8 mouse cellular contexts compared by ENCODE assay signal in the genomic region with DNA sequence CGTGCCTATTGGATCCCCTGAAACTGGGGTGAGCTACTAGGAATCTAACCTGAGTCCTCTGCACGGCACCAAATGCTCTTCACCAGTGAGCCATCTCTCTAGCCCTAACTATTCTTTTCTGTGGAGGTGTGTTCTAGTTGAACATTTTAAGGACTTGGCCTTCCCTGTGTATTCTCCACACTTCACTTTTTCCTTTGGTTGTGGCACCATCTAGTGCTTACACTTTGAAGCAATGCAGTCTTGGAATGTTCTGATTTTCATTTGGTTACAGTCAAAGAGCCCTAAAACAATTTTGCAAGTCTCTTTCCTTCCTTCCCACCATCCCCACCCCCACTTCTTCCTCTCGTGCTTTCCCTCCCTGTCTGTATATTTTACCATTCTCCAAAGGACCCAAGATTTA. TPM values are rescaled to one million over a fixed set of nuclear protein-coding genes. Genes with fewer than 3 reads are reported as not detected.
DNase-seq lines count a peak whose midpoint lies in the region; ATAC-seq and TF ChIP-seq lines count a peak whose summit lies in the region.
"Had no signal": no experiment of that assay in that cellular context is flagged by ENCODE, and none has a peak within 500 bp of the region (broad histone marks: within the 10 kb centered on the region; RNA-seq: fewer than 3 reads in every experiment).

No protein-coding gene starts in this region.

- ATAC-seq in hindbrain, embryonic 11.5 days (ENCODE audit: low FRiP score): no peak
- no peak for ATAC-seq in hindbrain, embryonic 12.5 days (ENCODE audit: low FRiP score)
- no peak for ATAC-seq in Patski
- ATAC-seq in neutrophil, adult 5-6 weeks (ENCODE audit: extremely low read depth, insufficient number of reproducible peaks, low FRiP score, poor library complexity, severe bottlenecking): peak; percentile 30; the same call in 1 of the 2 replicates

- POLR2A ChIA-PET in Patski (lab: Charles Lee): no interaction called here

- H3K4me3 ChIP-seq in hindbrain, embryonic 11.5 days (ENCODE audit: low read depth, low read length): no peak overlapping the region
- no peak overlapping the region for H3K4me3 ChIP-seq in hindbrain, embryonic 12.5 days

- no peaks in the 10 kb centered on the region for H3K36me3 ChIP-seq in hindbrain, embryonic 11.5 days (ENCODE audit: control insufficient read depth, insufficient read depth, low read length)
- no peaks in the 10 kb centered on the region for H3K36me3 ChIP-seq in hindbrain, embryonic 12.5 days

- intact Hi-C loops in heart, postnatal 14 days (cut with DNase I): loop anchor here (2.0 to 5.0 kb wide), 2 partner anchors 229 to 247 kb away; no protein-coding TSS in a partner anchor

- in situ Hi-C loops in Patski (cut with MboI; ENCODE audit: low pct_unique_long_range_greater_than_20kb): loop anchor here (25.0 kb wide), 1 partner anchor 281 kb away; no protein-coding TSS in a partner anchor

- no peaks in the 10 kb centered on the region for H3K9me3 ChIP-seq in hindbrain, embryonic 11.5 days (ENCODE audit: control insufficient read depth, low read length)
- H3K9me3 ChIP-seq in hindbrain, embryonic 12.5 days (replicated peaks): no peaks in the 10 kb centered on the region

- peak; percentile 15 for DNase-seq in hindbrain, embryonic 11.5 days (ENCODE audit: low spot score)
- DNase-seq in 3T3-L1 (ENCODE audit: low read depth, low spot score): peak; percentile 69
- DNase-seq in Patski (ENCODE audit: low read depth, low spot score): no peak
- DNase-seq in heart, postnatal 14 days: peak; percentile 10 to 59
- no peak for DNase-seq in ovary, postnatal 36 days (ENCODE audit: low spot score)

- H3K4me1 ChIP-seq in hindbrain, embryonic 11.5 days (replicated peaks; ENCODE audit: control insufficient read depth, insufficient read depth, low read length): no peaks in the 10 kb centered on the region; the same call in 1 of the 2 replicates
- peaks cover 28% of the 10 kb centered on the region for H3K4me1 ChIP-seq in hindbrain, embryonic 12.5 days

- no peak overlapping the region for H3K4me2 ChIP-seq in hindbrain, embryonic 11.5 days (replicated peaks; ENCODE audit: low read depth, low read length)
- no peak overlapping the region for H3K4me2 ChIP-seq in hindbrain, embryonic 12.5 days (replicated peaks)

- no peak overlapping the region for H3K9ac ChIP-seq in hindbrain, embryonic 11.5 days (ENCODE audit: low read depth, low read length)
- H3K9ac ChIP-seq in hindbrain, embryonic 12.5 days: no peak overlapping the region

- no peaks in the 10 kb centered on the region for H3K27me3 ChIP-seq in hindbrain, embryonic 11.5 days (ENCODE audit: control insufficient read depth, insufficient read depth, low read length)
- H3K27me3 ChIP-seq in hindbrain, embryonic 12.5 days: no peaks in the 10 kb centered on the region
- no peaks in the 10 kb centered on the region for H3K27me3 ChIP-seq in Patski

- 91% methylated on average over 3 of the region's 3 CpGs for WGBS in hindbrain, embryonic 11.5 days
- 87% methylated on average over 3 of the region's 3 CpGs for WGBS in hindbrain, embryonic 12.5 days

- no peak overlapping the region for H3K27ac ChIP-seq in hindbrain, embryonic 11.5 days (ENCODE audit: low read depth, low read length)
- H3K27ac ChIP-seq in hindbrain, embryonic 12.5 days: no peak overlapping the region
- H3K27ac ChIP-seq: macrophage had no signal

- CTCF ChIA-PET in Patski (lab: Charles Lee): no interaction called here

- TF ChIP-seq CTCF in Patski (IDR thresholded peaks at IDR 0.05): peak; percentile 52

RNA-seq across cellular contexts. Expression of a gene that starts 33.6 kb away (rescaled TPM):
- 69.9 and 73.0 TPM in 2 replicates for polyA plus RNA-seq in hindbrain, embryonic 11.5 days (2014; fragmentation: Nextera tagmentation; extraction: Ambion mirVana)
- 62.1 and 65.4 TPM in 2 replicates for polyA plus RNA-seq in hindbrain, embryonic 12.5 days (2016; fragmentation: Nextera tagmentation; extraction: Ambion mirVana)
- polyA plus RNA-seq in Patski (2021): 25.2 TPM
- total RNA-seq in heart, postnatal 14 days (2021): 10 to 100 TPM; 16.8 to 17.5 TPM
- total RNA-seq in neutrophil, adult 5-6 weeks (2017): 91.0 and 106 TPM in 2 replicates

Comparison
In these comparisons a context has a peak if more than half of its experiments do, and no peak if none do; other contexts are left out.
1. DNase-seq: peak in hindbrain, embryonic 11.5 days (single experiment), 3T3-L1 (single experiment) and heart, postnatal 14 days (2 of 2); none in Patski (single experiment) and ovary, postnatal 36 days (single experiment).